Mouse (Mus musculus) embryonic fibroblast, embryonic 13.5 days (primary cell): Measurements from ENCODE around the gene Elovl5.

Experiments
- CTCF ChIP-seq: IDR thresholded peaks from 2 replicates; pipeline ENCODE4 v1.5.1; 2011; ENCODE audit warnings: mild to moderate bottlenecking, control low read depth, low read length, moderate library complexity, borderline replicate concordance; ENCODE audit not compliant: insufficient read depth
- POLR2A ChIP-seq: IDR thresholded peaks from 2 replicates; pipeline ENCODE4 v1.6.1; 2011; ENCODE audit warnings: low read depth, mild to moderate bottlenecking, control low read depth, low read length, moderate library complexity

DNA sequence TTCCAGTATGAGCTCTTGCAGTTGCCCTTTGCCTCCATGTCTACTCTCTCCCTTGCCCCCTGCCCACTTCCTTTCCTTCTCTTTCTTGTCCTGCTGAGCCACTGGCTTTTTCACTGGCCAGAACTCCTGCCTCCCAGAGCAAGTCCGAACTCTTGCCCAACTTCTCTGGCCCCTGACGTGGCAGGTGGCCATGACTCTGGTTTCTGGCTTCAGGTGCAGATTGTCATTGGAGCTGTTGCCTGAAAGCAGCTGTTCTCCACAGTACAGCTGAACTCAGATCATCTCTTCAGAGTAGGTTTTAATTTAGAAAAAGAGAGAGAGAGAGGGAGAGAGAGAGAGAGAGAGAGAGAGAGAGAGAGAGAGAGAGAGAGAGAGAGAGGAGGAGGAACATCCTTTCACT lies 86.1 kb downstream of the Elovl5 start:
- TF ChIP-seq POLR2A, result no peak
- no peak for TF ChIP-seq CTCF
